In genomic region chr17:46028210-46029051, GRCm38 (mm10) we compare ENCODE assay signal across 8 mouse cellular contexts. TPM values are rescaled to one million over a fixed set of nuclear protein-coding genes. Genes with fewer than 3 reads are reported as not detected.
DNase-seq lines count a peak whose midpoint lies in the region; ATAC-seq and TF ChIP-seq lines count a peak whose summit lies in the region.

No protein-coding gene starts in this region.

- no peak overlapping the region for H3K9ac ChIP-seq in ES-Bruce4 (ENCODE audit: low read depth, poor library complexity, severe bottlenecking)
- H3K9ac ChIP-seq in heart, embryonic 15.5 days = peak overlapping the region; percentile 91
- peak overlapping the region; percentile 72 for H3K9ac ChIP-seq in neural tube, embryonic 15.5 days (replicated peaks)

- TF ChIP-seq POLR2A in ES-Bruce4 (IDR thresholded peaks at IDR 0.05; ENCODE audit: insufficient read depth, low read length) = no peak

- no peaks in the 10 kb centered on the region for H3K9me3 ChIP-seq in ES-Bruce4 (replicated peaks; ENCODE audit: control insufficient read depth, insufficient read depth, low read length, poor library complexity, severe bottlenecking)
- no peaks in the 10 kb centered on the region for H3K9me3 ChIP-seq in heart, embryonic 15.5 days (replicated peaks)
- no peaks in the 10 kb centered on the region for H3K9me3 ChIP-seq in neural tube, embryonic 15.5 days (replicated peaks)

- H3K36me3 ChIP-seq in ES-Bruce4 (ENCODE audit: control insufficient read depth, insufficient read depth, low read length, poor library complexity, severe bottlenecking) = peaks cover 9% of the 10 kb centered on the region; the same call in 1 of the 2 replicates
- peaks cover 22% of the 10 kb centered on the region for H3K36me3 ChIP-seq in heart, embryonic 15.5 days
- peaks cover 17% of the 10 kb centered on the region for H3K36me3 ChIP-seq in neural tube, embryonic 15.5 days

- H3K4me3 ChIP-seq in ES-Bruce4 (ENCODE audit: low read depth, low read length) = peak overlapping the region; percentile 5; the same call in 1 of the 2 replicates
- peak overlapping the region; percentile 73 for H3K4me3 ChIP-seq in heart, embryonic 15.5 days
- H3K4me3 ChIP-seq in neural tube, embryonic 15.5 days (replicated peaks) = peak overlapping the region; percentile 79

- peaks cover 5% of the 10 kb centered on the region for H3K4me1 ChIP-seq in ES-Bruce4 (ENCODE audit: control insufficient read depth, insufficient read depth, low read length)
- H3K4me1 ChIP-seq in heart, embryonic 15.5 days (replicated peaks) = peaks cover 58% of the 10 kb centered on the region
- peaks cover 61% of the 10 kb centered on the region for H3K4me1 ChIP-seq in neural tube, embryonic 15.5 days

- H3K27ac ChIP-seq in ES-Bruce4 (ENCODE audit: insufficient read depth, low read length) = no peak overlapping the region
- peak overlapping the region; percentile 97 for H3K27ac ChIP-seq in heart, embryonic 15.5 days
- peak overlapping the region; percentile 78; the same call in 1 of the 2 replicates for H3K27ac ChIP-seq in neural tube, embryonic 15.5 days (replicated peaks)

- peak overlapping the region; percentile 90 for H3K4me2 ChIP-seq in heart, embryonic 15.5 days
- H3K4me2 ChIP-seq in neural tube, embryonic 15.5 days = peak overlapping the region; percentile 91

- H3K27me3 ChIP-seq in ES-Bruce4 (ENCODE audit: control insufficient read depth, insufficient read depth, low read length, poor library complexity, severe bottlenecking) = 0 out of 2 replicates have a peak, but pooled peaks cover 3% of the 10 kb centered on the region
- no peaks in the 10 kb centered on the region for H3K27me3 ChIP-seq in heart, embryonic 15.5 days
- H3K27me3 ChIP-seq in neural tube, embryonic 15.5 days (replicated peaks) = no peaks in the 10 kb centered on the region

- ATAC-seq in heart, embryonic 15.5 days (replicated peaks; ENCODE audit: insufficient number of reproducible peaks, insufficient read depth, low FRiP score, low read depth) = no peak
- ATAC-seq in neural tube, embryonic 15.5 days (ENCODE audit: low FRiP score) = no peak
- ATAC-seq in frontal cortex, adult (ENCODE audit: low TSS enrichment) = no peak

- WGBS in heart, embryonic 15.5 days = 12% methylated on average over 15 of the region's 15 CpGs
- 38% methylated on average over 15 of the region's 15 CpGs for WGBS in neural tube, embryonic 15.5 days

- TF ChIP-seq EP300 in ES-Bruce4 (IDR thresholded peaks at IDR 0.05; ENCODE audit: insufficient read depth, low read depth, low read length) = no peak

- DNase-seq in adrenal gland, adult 8-10 months = peak; percentile 73
- peak; percentile 50 to 66 for DNase-seq in kidney, postnatal 4 days
- no peak for DNase-seq in thymus, adult 18-20 months
- DNase-seq in left cerebral cortex, adult 11 months (ENCODE audit: low spot score) = no peak

- TF ChIP-seq CTCF in ES-Bruce4 (IDR thresholded peaks at IDR 0.05; ENCODE audit: low read depth, low read length) = no peak

RNA-seq across cellular contexts. Expression of gene Vegfa, which starts 3.7 kb away (rescaled TPM):
- 76.2 and 86.3 TPM in 2 replicates for polyA plus RNA-seq in ES-Bruce4 (2011; ENCODE audit: insufficient read depth, insufficient read length, low read depth, missing spikeins)
- 100 to 1,000 TPM; 270 to 756 (median 501) TPM for total RNA-seq in adrenal gland, adult 8-10 months (2022)
- polyA plus RNA-seq in heart, embryonic 15.5 days (2015; fragmentation: Nextera tagmentation; extraction: Ambion mirVana) = 6.0 and 7.4 TPM in 2 replicates
- polyA plus RNA-seq in neural tube, embryonic 15.5 days (2015; fragmentation: Nextera tagmentation; extraction: Ambion mirVana) = 4.1 and 4.8 TPM in 2 replicates

Comparison
In these comparisons a context has a peak if more than half of its experiments do, and no peak if none do; other contexts are left out.
1. H3K4me3 ChIP-seq: peak in every context shown above with its lines; median percentile 79 in neural tube, embryonic 15.5 days; 73 in heart, embryonic 15.5 days; 5 in ES-Bruce4.
2. DNase-seq: peak in adrenal gland, adult 8-10 months (single experiment) and kidney, postnatal 4 days (2 of 2); none in thymus, adult 18-20 months (0 of 2) and left cerebral cortex, adult 11 months (single experiment).